Mouse (Mus musculus) layer of hippocampus, adult 11-12 months (tissue): ENCODE measurements around the gene Cfap61.
A peak's percentile ranks its signal among the peaks of the same experiment; 100 is the strongest.

ENCODE experiments used
- DNase-seq: peaks from one replicate; pipeline ENCODE4 v3.0.0; 2022; ENCODE audit warnings: low spot score

Cfap61 gene

GRCm38 (mm10) chr2:146221076-146221928 is 286.7 kb downstream of the Cfap61 start, which contains the start of gene Insm1:
Insm1 (plus strand) TSS chr2:146221921.
- DNase-seq, result peak; percentile 37

DNA sequence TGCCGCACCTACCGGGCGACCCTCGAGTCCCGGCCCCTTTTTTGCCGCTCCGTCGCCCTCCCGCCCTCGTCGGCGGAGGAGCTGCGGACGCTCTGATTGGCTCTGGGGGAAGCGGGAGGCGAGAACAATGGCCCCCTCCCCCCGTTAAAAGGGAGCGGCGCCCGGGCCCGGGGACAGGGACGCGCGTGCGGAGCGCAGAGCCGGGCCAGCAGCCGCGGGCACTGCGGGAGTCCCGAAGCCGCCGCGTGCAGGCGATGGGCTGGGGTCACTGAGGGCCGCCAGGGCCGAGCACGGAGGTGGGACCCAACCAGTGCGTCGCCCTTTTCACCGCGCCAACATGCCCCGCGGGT is 287.3 kb downstream of the Cfap61 start:
- peak; percentile 24 for DNase-seq

- DNase-seq, result no peak
Measured at GRCm38 (mm10) chr2:146222279-146223175, 287.9 kb downstream of the Cfap61 start.

GRCm38 (mm10) chr2:146223176-146223905 is 288.8 kb downstream of the Cfap61 start:
- DNase-seq, result no peak

DNA sequence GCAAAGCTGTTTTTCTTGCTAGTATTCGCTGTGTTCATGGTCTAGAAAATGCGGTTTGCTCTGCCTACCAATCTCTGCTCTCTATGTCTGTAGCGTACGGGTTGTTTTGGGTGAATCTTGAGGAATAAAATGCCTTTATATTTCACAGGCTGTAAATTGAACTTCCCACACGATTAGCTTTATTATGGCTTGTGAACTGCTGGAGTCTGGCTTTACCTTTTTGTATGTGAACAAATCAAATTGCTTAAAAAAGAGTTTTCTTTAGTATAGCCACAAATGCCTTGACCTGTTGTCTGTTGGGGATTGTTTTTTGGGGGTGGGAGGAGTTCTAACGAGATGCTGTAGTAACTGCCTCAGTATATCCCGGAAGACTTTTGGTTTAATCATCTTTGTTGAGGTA is 289.6 kb downstream of the Cfap61 start:
- DNase-seq, result no peak

DNA sequence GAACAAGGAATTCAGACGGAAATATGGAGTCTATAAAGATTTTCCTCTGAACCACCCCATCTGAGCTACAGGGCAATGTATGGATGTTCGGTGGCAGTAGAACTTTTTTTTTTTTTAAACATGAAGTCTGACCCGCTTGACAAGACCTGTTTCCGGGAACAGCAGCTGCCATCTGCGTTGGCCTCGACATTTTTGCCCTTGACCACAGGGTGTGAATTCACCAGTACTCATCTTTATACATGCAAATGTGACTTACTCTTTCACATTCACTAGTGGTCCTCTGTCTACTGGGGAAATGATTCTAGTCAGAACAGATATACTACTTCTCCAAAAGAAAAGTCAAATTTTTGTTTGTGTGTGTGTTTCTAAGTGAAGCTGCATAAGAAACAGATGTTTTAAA is 291.2 kb downstream of the Cfap61 start:
- DNase-seq, result no peak

DNA sequence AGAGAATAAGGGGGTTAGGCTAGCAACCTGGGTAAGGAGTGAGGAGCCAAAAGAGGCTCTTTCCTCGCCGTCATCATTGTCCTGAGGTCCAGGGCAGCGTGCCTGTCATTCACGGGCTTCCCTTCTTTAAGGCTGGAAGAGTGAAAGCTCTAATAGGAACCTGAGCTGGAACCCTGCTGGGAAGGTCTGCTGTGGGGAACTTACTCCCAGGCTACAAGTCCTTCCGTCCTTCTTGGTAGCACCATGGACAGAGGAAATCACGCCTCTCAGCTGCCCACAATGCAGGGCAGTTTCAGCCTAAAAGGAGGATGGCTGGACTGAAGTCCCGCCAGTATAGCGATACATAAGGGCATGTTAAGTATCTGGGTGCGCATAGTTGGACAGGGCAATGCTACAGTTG is 291.9 kb downstream of the Cfap61 start:
- no peak for DNase-seq

- no peak for DNase-seq
Measured at GRCm38 (mm10) chr2:146227646-146228045, 293.1 kb downstream of the Cfap61 start.

- no peak for DNase-seq
Measured at GRCm38 (mm10) chr2:146228435-146228834, 293.9 kb downstream of the Cfap61 start.

GRCm38 (mm10) chr2:146231485-146231884 is 296.9 kb downstream of the Cfap61 start:
- no peak for DNase-seq

DNA sequence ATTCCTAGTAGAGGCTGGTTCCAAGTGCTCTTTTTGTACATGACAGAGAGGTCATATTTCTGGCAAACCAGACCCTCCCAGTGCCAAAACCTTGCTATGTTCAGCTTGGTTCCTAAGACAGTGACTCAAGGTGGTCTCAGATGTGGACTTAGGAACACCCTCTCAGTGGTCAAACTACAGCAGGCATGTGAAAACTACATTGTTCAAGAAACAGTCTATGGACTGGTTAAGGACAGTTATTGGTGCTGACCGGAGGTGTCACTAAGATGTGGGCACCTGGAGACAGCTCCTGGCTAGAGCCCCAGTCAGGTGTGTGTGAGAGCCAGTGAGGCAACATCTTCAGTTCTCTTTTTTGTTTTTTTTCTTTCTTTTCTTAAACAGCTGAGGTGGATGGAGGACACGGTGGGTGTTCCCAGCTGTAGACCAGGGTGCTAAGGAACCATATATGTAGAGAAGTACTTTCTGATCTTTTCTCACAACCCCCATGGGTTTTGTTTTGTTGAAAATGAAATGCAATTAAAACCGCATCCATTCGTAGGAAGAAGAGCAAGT is 304.7 kb downstream of the Cfap61 start:
- no peak for DNase-seq

- no peak for DNase-seq
Measured at GRCm38 (mm10) chr2:146244049-146244448, 309.5 kb downstream of the Cfap61 start.

DNA sequence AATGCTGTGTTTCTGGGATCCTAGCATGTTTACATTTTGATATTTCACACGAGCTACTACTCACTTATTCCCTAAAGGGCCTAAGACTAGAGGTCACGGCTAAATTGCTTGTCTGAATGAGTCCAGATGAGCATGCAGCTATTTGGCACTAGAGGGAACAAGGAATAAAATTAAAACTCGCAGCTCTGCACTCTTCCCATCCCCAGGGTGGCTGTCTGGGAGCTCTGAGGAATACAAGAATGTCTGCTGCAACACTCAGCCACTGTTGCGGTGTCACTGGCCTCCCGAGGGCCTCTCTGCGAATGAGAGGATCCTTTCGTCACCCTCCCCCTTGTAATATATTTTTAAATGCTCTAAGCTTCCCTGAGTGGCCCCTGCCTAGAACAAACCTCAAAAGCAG is 310.8 kb downstream of the Cfap61 start:
- no peak for DNase-seq

GRCm38 (mm10) chr2:146246409-146247075 is 312.0 kb downstream of the Cfap61 start:
- DNase-seq, result no peak

DNA sequence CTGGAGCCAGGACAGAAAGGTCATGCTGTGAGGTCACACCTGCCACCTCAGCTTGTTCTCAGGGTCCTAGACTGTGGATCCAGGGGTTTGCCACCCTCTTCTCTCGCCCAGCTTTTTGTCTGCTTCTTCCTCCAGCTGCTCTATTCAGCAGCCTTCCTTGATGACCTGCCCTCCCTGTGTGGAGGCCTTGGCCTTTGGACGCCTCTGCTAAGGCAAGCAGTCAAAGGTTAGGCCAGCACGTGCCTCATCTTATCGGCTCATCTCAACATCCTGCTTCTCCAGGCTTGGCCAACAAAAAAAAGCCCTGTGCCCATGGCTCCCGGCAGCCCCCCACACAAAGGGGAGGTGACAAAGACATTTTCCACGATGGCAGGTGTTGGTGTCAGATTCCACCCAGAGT is 313.0 kb downstream of the Cfap61 start:
- DNase-seq, result no peak

DNA sequence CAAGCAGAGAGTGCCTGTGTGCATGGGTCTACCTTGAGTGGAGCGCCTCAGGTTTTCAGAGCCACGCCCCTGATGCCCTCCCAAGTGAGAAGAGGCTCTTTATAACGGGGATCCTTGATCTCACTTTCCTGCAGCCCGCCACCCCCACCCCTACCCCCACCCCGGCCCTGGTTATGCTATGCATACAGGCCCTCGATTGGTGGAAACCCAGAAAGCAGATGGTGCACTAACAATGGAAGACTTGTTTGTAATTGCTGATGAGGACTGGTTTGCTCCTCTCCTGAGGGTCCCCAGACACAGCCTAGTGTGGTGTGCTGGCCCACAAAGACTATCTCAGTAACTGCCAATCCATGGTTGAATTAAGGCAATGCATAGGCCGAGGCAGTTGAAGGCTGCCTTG is 314.4 kb downstream of the Cfap61 start:
- no peak for DNase-seq

DNA sequence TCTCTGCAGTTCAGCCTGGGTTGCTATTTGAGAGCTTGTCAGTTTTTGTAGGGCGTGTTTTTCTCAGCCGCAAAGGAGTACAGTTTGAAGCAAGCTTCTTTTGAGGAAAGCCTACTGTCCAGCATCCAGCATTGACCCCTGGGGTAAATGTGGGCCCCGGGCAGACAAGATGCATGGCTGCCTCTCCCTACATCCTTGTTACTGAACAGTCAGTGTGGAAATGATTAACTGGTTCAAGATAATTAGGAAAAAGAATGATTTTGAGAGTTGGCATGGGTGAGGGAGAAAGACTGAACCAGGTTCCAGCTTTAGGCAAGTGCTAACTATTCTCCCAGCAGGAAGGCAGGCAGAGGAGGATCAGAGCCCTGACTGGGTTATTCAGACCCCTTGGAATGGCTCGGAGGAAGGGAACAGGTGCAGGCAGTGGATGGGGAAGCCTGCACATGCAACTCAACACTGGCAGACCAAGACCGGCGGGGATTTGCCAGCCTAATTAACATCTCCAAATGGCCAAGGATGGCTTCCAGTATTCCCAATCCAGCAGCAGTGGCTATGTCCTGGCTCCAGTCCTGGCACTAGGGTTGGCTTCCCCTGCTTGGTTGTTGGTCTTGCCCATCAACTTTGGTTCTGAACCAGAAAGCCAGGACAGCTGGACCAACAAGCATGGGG is 315.8 kb downstream of the Cfap61 start:
- no peak for DNase-seq

GRCm38 (mm10) chr2:146254387-146254786 is 319.8 kb downstream of the Cfap61 start:
- DNase-seq, result no peak

DNA sequence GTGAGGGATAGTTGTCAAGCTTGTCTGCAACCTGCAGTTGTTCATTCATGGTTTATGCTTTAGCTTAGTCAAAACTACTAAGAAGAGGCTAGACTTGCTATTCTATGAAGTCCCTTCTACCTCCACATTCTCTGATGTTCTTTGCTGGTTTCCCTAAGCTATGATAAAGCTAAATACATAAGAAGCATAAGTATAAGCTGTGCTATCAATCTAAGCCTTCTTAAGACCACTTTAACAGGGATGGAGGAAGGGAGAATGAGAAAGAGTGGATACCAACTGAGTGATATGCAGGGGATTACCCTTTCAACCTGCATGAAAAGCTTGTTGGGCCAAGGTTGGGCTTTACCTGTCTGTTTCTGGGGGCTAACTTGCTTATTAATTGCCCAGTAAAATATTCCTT is 321.1 kb downstream of the Cfap61 start:
- no peak for DNase-seq

- DNase-seq, result peak; percentile 30
Measured at GRCm38 (mm10) chr2:146256321-146256875, 321.8 kb downstream of the Cfap61 start.

- DNase-seq, result no peak
Measured at GRCm38 (mm10) chr2:146257037-146257436, 322.5 kb downstream of the Cfap61 start.
